Mouse (Mus musculus) CD4-positive helper T cell, adult 2 months (primary cell): ENCODE results near the gene Unc45a.
A peak's percentile ranks its signal among the peaks of the same experiment; 100 is the strongest.
"Not testable (repeated sequence)": the region's sequence is repeated elsewhere in the genome, so short reads cannot be mapped to it uniquely, and the experiment has no call there.

Experiments
- DNase-seq: peaks from one replicate; pipeline ENCODE4 v3.0.0-alpha.2; 2012; ENCODE audit warnings: low read depth, missing footprints, low spot score

Unc45a gene

GRCm38 (mm10) chr7:80325292-80325868, 15.4 kb downstream of the Unc45a start:
- no peak for DNase-seq

- not testable (repeated sequence) for DNase-seq
Measured at GRCm38 (mm10) chr7:80324816-80325119, 16.0 kb downstream of the Unc45a start.

DNA sequence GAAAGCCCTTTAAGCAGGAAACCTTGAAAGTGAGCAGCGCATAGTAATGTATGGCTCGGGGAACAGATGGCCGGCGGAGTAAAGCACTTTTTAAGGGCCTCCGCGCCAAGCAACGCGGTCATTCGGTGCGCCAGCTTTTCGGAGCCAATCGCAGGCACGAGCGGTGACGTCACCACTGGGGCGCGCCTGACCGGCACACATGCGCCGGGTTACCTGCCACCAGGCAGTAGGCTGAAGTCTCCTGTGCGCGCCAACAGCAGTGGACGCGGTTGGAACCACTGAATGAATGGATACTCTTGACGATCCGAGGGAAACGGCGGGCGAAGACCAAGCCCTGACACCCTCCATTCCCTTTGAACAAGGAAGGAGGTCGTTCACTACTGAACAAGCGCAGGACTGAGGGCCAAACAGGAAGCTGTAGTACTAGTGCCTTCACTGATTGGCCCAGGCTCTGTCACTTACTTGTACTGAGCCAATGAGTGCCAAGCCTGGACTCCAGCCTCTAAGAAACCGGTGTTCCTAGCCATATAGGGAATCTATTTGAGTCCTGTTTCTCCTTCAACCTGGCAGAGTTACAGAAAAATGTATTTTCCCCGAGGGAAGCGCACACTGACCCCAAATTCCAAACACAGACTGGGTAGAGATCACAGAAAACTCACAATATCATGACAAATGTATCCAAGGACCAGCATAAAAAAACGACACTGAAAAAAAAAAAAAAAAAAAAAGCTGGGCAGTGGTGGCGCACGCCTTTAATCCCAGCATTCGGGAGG, 16.6 kb downstream of the Unc45a start, which contains the start of gene Rccd1:
Gene Rccd1, minus strand, starts transcription at position 412 of the 773 bp plus-strand sequence.
- DNase-seq, result peak; percentile 94

DNA sequence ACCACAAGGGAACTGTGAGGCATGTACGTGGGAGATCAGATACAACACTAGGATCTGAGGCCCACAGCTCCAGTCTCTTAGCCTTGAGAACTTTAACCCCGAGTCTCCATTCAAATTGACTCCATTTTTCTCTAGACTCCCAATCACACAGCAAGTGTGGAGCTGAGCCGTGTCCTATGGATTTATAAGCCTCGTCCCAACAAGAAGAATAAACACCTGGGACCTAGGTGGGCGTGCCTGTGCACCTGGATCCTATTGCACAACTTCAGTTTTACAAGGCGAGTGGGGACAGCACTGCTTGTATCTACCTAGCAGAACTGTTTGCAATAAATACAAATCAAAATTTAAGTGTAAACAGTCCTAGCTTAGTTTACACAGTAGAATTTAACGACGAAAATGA, 17.5 kb downstream of the Unc45a start:
- no peak for DNase-seq

- DNase-seq, result no peak
Measured at GRCm38 (mm10) chr7:80319846-80320496, 20.8 kb downstream of the Unc45a start.

DNA sequence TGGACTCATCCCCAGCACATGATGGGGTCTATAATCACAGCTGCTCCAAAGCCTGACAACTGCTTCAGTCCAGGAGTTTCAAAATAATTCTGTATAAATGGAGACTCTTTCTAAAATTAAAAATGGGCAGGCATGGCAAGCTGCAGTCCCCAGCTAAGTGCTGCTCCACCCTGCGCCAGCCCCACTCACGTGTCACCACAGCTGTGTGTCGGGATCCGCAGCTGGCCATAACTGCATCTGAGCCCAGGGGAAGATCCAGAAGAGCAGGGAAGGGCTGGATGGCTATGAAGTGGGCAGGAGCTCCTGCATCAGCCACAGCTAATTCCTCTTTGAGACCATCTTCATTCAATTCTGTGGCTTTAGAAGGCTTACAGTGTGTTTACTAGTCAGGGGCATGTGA, 22.1 kb downstream of the Unc45a start:
- DNase-seq, result no peak

- DNase-seq, result no peak
Measured at GRCm38 (mm10) chr7:80317439-80318115, 23.2 kb downstream of the Unc45a start.

DNA sequence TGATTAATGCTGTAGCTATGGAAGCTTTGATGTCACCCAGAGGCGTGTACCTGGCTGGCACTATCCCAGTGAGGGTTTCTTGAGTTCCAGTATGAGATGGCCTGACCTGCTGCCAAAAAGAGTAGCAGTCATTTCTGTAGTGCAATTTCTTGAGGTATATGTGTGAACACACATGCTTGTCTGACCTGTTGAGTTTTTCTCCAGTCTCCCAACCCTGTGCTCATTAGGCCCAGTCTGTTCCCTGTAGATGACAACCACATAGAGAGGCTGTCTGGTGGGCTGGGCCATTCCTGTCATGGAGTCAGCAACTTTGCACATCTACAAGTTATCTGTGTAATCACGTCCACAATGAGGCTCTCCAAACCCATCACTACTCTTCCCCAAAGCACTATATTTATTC, 25.1 kb downstream of the Unc45a start:
- DNase-seq, result no peak

- no peak for DNase-seq
Measured at GRCm38 (mm10) chr7:80310771-80311170, 30.0 kb downstream of the Unc45a start.

GRCm38 (mm10) chr7:80307766-80308165, 33.0 kb downstream of the Unc45a start:
- no peak for DNase-seq

DNA sequence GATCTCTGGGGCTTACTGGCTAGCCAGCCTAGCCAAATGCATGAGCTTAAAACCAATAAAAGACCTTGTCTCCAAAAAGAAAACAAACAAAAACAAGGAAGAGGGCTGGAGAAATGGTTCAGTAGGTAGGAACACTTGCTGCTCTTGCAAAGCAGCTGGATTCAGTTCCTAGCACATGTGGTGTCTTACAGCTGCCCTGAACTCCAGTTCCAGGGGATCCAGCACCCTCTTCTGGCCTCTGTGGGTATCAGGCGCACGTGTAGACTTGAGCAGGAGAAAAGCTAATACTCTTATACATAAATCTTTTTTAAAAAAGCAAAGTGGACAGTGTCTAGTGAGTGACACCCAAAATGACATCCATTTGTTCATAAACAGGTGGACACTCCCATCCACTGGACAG, 39.3 kb downstream of the Unc45a start:
- no peak for DNase-seq

DNA sequence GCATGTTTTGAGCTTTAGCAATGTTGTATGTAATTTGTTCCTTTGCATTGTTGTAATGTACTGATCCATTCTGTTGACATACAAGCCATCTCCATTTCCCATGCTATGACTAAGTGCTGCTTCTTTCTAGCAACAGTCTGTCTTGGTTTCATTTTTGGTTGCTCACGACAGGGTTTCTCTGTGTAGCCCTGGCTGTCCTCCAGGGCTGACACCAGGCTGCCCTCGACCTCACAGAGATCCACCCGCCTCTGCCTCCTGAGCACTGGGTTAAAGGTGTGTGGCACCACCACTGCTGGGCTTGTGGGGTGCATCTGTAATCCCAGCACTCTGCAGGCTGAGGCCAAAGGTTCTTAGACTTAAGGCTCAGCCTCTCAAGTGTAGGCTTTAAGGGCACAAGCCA, 41.2 kb downstream of the Unc45a start:
- peak; percentile 57 for DNase-seq

- peak; percentile 29 for DNase-seq
Measured at GRCm38 (mm10) chr7:80298754-80299153, 42.1 kb downstream of the Unc45a start.

DNA sequence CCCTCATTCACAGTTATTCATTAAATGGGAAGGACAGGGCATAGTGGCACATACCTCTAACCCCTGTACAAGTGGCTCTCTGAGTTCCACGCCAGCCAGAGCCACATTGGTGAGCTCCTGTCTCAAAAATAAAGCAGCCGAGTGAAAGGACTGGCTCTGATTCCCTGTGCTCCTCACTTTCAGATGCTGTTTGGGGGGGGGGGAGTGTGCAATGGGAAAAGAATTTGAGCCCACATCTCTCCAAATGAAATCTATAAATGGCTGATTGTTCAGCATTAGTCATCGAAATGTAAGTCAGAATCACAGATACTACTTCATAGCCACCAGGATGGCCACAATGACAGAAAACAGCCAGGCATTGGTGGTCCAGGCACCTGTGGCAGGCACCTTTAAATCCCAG, 43.8 kb downstream of the Unc45a start:
- DNase-seq, result no peak

DNA sequence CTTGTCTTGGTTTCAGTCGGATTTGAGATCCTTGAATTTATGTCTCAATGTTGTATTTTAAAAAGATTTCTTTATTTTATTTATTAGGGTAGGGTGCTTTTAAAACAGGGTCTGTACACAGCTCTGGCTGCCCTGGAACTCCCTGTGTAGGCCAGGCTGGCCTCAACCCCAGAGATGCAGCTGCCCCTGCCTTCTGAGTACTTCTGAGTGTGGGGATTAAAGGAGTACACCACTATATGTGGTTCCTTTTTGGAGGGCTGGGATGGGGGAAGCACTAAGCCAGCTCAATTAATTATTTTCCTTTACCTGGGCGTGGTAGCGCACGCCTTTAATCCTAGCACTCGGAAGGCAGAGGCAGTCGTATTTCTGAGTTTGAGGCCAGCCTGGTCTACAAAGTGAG, 44.3 kb downstream of the Unc45a start:
- DNase-seq, result no peak

GRCm38 (mm10) chr7:80294764-80295648, 45.8 kb downstream of the Unc45a start:
- DNase-seq, result no peak

GRCm38 (mm10) chr7:80294062-80294763, 46.6 kb downstream of the Unc45a start, which contains the start of gene Prc1:
TSS of gene Prc1 (plus strand) at chr7:80294450.
- DNase-seq, result peak; percentile 98

GRCm38 (mm10) chr7:80287736-80288135, 53.1 kb downstream of the Unc45a start:
- DNase-seq, result no peak

DNA sequence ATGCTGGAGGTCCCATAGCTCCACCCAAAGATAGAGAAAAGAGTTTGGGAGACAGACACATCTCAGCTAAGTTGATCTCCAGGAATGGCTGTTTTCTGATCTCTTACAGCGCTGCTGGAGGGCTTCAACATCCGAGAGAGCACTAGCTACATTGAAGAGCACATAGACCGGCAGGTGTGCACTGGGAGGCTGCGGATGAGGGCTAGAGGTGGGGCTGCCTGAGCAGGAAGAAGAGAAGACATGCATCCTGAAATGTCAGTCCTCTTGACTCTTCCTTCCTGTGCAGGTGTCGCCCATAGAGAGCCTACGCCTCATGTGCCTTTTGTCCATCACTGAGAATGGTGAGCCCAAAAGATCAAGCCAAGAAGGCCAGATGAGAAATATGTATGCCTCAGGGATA, 55.1 kb downstream of the Unc45a start:
- no peak for DNase-seq

DNA sequence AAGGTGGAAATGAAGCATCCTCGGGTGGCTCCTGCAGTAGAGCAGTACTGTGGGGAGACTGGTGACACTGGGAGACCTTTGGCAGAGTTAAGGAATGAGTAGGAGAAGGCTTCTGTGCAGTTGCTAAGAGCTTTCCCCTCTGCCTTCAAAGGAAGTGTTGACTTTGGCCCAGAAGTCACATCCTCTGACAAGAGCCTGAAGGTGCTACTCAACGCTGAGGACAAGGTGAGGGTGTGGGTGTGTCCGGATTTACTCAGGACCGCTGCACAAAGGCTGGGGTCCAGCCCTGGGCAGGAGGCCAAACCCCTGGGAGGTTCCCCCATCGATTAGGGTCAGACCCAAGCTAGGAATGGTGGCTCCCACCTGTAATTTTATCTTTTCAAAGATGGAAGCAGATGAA, 56.4 kb downstream of the Unc45a start:
- DNase-seq, result no peak
